Mouse (Mus musculus) retina, embryonic 14.5 days (tissue): ENCODE data around the gene Pdzd7.

Source experiments
- DNase-seq: peaks from one replicate; pipeline ENCODE4 v3.0.0-alpha.2; 2015; ENCODE audit warnings: low spot score

Pdzd7 gene

DNA sequence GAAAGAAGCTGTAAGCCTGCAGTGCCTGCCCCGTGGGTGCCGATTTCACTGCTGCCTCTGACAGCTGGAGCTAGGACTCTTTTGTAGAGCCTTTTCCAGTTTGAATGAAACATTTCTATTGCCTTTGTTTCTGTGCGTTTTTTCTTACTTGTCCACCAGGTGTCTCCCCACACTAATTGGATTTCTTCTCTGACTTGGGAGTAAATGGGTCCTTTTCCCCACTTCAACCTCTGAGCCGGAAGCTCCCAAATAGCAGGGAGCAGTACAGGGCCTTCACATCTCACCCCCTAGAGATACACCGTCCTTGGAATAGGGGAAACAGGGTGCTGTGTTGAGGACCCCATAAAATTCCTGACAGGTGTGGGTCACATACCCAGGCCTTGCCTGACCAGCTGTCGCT lies 32.9 kb downstream of the Pdzd7 start:
- peak; percentile 73 for DNase-seq

DNA sequence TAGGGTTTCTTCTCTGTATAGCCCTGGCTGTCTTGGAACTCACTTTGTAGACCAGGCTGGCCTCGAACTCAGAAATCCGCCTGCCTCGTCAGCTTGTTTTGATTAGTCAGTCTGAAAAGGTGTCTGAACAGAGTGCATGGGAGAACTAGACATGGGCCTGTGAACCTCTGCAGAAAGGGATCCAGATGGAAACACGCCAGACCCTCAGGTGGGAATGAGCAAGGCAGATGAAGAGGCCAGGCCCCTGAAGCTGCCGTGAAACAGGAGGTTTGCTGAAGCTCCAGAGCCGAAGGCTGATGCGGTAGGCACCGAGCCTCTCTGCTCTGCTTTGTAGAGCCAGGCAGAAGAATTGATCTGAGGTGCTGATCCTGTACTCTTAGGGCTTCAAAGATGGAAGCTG lies 33.3 kb downstream of the Pdzd7 start:
- no peak for DNase-seq

DNA sequence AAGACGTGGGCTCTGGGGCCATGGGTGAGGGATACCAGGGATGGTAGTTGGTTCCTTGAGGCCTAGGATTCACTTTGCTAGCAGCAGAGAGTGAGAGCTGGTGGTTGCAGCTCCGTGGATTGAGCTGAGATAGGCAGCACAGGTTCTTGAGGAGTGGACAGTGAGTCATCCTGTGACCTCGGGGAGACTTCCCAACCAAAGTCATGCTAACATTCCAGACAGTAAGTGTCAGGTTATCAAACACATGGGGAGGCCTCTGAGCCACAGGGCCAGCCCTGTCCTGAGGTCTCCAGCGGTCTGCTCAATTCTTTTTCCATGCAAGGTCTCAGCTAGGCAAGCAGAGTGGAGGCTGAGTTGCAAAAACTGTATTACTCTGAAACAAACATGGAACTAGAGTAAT lies 34.9 kb downstream of the Pdzd7 start:
- DNase-seq = no peak

DNA sequence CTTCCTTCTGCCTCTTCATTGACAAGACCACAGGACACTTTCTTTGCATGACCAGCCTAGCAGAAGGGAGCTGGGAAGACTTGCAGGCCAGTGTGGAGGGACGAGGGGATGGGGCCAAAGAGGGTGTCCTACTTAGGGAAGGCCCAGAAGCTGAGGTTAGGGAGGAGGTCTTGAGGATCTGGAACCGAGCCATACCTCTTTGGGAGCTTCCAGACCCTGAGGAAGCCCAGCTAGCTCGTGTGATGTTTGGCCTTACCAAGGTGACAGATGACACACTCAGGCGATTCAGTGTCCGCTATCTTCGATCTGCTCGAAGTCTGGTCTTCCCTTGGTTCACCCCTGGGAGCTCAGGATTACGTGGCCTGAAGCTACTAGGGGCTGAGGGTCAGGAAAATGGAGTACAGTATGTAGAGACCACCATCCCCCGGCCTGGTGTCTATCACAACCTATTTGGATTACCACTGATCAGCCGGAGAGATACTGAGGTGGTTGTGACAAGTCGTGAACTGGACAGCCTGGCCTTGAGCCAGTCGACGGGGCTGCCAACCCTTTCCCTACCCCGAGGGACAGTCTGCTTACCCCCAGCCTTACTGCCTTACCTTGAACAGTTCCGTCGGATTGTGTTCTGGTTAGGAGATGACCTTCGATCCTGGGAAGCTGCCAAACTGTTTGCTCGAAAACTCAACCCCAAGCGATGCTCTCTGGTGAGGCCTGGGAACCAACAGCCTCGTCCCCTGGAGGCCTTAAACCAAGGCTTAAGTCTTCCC lies 37.9 kb downstream of the Pdzd7 start:
- DNase-seq = no peak

DNA sequence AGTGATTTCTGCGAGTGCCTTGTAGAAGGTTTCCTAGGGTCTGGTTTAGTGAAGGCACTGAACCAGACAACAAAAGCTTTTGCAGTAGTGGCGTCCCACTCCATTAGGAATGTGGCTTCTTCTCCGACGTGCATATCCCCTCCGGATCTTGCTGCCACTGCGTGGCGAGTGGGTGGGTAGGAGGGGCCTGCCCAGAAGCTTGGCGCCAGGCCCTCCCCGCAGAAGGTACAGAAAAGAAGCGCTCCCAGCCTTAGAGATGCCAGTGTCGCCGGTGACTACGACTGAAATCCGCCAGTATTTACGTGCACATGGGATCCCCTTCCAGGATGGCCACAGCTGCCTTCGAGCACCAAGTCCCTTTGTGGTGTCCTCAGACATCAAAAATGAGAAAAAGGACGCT lies 38.5 kb downstream of the Pdzd7 start:
- DNase-seq = no peak

DNA sequence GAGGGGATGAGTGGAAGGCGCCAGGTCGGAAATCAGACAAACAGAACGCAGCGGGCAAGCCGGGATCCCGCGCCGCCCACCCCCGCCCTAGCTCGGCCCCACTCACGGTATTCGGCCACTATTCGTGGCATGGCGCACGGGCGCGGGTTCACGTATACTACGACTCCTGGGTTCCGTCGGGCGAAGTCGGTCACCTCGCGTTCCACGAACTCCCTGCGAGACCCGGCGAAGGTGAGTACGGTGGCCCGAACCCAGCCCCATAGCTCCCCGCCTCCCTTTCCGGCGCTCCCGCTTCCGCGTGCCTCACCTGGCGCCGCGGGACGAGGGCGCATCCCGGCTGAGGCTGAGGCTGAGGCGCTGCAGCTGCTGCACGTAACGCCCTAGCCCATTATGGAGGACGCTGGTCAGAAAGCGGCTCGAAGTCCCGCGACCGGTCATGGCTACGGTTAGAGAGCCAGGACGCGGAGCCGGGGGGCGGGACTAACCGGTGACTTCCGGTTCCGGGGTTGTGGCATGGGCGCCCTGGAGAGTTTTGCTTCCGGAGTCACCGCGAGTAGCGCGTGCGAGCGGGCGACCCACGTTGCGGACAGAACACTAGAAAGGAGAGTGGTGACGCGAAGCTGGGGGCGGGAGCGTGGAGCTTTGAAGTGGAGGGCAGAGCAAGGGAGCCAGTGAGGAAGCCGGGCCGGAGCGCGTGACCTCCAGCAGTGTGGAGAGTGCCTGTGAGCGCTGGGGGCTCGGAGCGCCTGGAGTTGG lies 39.4 kb downstream of the Pdzd7 start, which contains the start of gene Mrpl43:
Gene Mrpl43, minus strand, starts transcription at position 486 of the 756 bp plus-strand sequence.
- DNase-seq = peak; percentile 96

DNA sequence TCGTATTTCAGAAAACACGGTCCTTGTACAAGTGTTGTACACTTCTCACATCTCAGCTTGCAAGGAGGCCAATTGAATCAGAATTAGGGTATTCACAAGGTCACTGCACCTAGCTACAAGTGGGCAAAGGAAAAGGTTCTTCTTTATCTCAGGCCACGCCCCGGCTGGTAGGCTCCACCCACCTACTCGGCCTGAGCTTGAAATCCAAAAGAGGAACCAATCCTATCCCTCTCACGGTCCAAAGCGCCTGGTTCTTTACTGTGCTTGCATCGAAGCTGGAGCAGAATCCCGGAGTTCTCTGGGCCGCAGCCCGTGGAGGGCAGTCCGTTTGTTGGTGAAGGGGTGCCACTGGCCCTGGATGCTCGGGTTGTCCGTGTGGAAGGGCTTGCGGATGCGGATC lies 40.1 kb downstream of the Pdzd7 start, which contains the start of gene Twnk:
Gene Twnk, plus strand, starts transcription at position 220 of the 400 bp plus-strand sequence.
- no peak for DNase-seq

DNA sequence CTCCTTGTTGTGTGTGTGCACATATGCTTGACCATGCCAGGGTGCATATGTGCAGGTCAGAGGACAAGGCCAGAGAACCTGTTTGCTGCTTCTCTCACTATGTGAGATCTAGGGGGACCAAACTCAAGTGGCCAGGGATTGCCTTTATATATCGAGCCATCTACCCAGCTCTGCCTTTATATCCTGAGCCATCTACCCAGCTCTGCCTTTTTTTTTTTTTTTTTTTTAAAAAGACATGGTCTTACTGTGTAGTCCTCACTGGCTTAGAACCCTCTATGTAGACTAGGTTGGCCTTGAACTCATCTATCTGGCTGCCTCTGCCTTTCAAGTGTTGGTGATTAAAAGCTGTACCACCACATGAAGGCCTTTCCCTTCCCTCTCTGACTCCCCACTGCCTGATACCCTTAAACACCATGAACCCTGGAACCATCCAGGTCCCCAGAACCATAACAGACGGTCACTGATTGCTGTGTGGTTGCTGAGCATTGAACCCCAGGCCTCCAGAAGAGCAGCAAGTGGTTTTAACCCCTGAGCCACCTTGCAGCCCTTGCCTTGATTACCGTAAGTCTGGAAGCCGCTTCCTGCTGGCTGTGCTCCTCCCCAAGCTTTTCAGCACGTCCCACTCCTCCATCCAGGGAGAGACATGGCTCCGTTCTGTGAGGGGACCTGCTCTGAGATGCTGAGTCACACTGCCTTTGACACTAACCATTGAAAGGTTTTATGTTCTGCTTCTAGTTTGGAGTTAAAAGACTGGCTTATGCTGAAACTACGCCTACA lies 41.6 kb downstream of the Pdzd7 start:
- no peak for DNase-seq

DNA sequence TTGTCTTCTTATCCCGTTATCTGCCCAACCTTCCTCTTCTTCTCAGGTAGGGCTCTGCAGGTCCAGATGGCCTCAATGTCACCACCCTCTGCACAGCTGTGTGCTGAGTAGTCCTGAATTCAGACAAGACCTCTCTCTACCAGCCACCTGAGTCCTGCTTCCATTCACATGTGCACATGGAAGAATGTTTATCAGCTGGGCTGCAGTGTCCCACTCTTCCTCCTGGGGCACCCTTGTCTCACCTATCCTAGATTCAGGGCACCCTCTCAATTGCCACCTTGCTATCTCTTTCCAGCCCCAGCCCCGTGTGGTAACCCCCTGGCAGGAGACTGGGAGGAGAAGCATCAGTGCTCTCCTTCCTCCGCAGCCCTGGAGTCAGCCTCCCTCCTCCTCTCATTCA lies 43.2 kb downstream of the Pdzd7 start:
- no peak for DNase-seq

DNA sequence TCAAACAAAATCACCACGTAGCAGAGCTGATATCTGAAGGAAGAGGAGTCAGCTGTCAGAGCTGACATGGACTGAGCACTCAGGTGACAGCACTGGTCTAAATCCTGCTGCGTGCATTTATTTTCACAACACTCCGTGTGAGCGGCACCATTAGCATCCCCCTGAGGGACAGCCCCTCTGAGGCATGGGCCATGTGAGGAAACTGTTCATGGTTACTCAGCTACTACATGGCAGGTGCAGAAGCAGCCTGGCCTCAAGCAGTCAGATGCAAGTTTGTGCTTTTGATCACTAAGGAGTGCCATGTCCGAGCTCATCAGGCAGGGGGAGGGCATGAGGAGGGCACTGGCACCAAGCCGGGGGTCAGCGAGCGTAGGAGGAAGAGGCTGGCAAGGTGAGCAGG lies 45.9 kb downstream of the Pdzd7 start:
- no peak for DNase-seq

DNA sequence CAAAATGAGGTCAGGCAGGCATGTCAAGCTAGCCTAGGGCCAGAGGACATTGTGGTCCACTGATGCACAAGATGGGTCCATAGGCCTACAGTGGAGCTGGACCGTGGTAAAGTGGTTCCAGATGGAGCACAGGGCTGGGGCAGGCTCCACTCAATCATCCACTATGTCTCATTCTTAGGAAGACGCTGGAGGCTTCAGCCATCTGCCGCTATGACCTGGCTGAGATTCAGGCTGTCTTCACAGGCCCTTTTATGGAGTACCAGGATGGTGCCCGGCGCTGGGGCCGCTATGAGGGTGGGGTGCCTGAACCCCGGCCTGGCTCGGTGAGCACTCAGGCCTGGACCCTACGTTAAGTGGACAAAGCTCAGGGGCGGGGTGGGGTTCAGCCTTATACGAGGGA lies 47.7 kb downstream of the Pdzd7 start:
- no peak for DNase-seq

DNA sequence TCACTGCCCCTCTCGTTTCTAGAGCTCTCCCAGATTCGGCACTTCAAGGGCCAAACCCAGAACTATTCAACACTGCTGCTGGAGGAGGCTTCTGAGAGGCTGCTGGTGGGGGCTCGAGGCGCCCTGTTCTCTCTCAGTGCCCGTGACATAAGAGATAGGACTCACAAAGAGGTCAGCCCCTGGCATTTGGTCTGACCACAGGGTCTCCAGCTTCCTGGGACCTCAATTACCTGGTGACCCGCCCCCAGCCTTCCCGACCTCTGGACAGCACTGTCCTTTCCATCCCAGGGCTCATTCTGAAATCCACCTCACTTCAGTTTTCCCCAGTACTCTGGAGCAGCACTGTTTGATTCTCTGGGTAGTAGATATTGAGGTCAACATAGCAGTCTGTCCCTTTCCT lies 52.8 kb downstream of the Pdzd7 start:
- no peak for DNase-seq

DNA sequence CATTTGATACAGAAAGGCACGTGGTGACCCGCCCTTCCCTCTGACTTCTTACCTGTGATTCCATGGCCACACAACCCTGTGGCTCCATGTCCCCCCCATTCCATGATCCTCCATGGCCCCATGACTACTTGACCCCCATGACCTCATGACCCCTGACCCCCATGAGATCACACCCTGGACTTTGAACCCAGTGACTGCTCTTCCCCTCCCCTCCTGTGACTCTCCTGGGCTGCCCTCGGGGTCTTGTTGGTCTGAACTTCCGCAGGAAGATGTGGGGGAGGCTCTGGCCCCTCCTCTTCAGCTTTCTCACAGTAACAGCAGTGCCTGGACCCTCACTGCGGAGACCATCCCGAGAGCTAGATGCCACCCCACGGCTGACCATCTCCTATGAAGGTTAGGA lies 53.3 kb downstream of the Pdzd7 start:
- DNase-seq = no peak

DNA sequence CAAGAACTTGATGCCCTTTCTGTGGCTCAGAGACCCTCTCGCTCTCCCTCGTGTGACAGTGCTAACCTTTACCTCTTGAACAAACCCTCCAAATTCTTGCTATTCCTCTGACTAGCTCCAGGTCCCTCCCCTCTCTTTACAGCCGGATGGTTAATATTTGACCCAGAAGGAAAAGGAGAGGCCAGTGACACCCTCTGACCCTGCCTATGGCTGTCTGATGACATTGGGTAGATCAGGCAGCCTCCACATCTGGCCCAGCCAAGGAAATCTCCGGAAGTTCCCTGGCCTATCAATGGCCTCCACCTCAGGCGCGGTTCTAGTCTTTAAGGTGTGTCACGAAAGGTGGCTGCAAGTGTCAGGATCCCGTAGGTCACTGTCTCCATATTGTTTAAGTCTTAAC lies 54.5 kb downstream of the Pdzd7 start:
- no peak for DNase-seq

DNA sequence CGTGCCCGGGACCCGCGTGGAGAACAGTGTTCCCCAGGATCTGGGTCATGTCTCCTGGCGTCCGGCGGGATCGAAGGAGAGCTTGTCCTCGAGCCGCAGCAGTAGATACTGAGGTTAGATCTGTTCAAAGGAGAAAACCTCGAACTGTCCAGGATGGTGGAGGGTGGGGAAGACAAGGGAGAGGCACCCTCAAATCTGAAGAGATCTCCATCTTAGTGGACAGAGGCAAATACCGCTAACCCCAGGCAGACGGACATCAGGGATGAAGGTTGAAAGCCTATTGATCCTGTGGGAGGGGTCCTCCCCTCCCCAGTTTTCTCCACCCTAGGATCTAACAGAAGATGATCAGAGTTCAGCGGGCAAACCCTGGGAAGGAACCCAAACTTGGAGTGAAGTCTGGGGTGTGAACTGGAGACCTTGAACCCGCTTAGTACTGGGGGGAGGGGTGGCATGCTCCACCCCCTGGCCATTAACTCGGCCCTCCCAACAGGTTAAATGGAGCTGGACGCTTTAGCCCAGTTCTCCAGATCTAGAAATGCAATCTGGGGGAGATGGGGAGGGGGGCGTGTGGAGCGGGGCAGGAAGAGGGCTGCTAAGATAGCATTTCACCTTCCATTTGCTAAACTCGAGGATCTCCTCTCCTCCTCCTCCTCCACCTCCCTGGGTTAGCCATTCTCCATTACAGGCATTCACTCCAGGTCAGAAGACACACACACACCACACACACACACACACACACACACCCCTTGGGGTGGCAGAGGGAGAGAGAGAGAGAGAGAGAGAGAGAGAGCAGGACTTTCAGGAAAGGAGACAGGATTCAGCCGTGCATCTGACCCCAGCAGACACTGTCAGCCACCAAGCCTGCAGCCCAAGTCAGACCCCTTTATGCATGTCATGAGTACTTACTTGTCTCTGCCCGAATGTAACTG lies 55.7 kb downstream of the Pdzd7 start:
- peak; percentile 6 for DNase-seq

DNA sequence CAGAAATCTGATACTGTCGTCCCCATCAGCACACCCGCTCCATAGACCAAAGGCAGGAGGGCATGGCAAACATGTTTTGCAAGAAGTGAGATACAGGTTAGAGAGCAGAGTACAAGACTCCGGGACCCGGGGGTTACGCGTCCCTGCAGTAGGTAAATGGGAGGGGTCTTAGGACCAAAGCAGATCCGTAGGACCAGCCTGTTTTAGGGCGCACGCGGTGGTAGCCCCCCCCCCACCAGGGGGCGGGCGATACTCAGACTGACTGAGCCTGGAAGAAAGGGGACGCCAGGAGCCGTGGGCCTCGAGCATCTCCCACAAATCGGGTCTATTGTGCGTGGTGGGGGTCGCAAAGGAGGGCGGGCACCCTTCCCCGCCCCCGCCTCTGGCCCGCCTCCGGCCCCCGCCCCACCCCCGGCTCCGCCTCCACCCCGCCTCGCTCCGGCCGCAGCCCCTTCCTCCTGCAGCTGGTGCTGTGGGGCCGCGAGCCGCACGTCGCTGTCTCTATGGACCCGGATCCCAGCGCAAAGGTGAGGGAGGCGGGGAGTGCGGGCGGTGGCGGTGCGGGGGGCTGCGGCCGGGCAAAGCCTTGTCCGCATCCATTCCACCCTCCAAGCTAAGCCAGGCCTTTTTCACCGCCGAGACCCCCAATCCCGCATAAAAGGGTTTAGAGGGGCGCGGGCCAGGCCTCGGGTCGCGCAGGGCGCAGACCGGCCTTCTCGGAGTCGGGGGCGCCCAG lies 56.5 kb downstream of the Pdzd7 start, which contains the start of gene Sema4g:
Gene Sema4g, plus strand, starts transcription at position 271 of the 736 bp plus-strand sequence.
- peak; percentile 75 for DNase-seq

DNA sequence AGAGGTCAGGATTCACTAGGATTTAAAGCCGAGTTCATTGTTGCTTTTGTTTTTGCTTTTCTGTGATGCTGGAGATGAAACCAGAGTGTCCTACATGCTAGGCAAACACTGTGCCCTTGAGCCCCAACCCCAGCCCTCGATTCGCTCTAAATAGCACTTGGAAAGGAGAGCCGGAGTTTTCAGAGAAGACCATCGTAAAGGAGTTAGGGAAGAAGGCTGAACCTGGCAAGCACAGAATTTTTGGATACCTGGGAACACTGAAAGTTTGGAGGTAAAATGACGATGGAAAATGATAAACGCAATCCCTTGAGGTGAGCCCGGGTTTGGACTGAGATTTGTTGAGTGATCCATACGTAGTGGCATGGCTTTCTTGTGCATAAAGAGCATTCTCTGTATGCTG lies 57.2 kb downstream of the Pdzd7 start:
- DNase-seq = no peak

DNA sequence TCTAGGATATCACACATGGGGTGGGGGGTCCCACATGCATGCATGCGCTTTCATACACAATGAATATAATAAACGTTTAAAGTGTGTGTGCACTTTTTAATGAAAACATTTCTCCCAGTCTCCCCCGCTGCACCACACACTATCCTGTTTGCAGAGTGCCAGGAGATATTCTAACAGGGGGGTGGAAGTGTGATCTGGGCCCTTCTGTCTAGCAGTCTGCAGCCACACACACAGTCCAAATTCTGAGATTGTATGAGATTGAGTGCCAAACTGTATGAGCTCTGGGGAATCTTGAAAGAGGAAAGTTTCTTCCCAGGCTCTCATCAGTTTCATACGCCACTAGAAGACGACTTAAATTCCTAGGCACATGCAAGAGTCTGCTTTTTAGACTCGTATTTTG lies 57.7 kb downstream of the Pdzd7 start:
- no peak for DNase-seq

DNA sequence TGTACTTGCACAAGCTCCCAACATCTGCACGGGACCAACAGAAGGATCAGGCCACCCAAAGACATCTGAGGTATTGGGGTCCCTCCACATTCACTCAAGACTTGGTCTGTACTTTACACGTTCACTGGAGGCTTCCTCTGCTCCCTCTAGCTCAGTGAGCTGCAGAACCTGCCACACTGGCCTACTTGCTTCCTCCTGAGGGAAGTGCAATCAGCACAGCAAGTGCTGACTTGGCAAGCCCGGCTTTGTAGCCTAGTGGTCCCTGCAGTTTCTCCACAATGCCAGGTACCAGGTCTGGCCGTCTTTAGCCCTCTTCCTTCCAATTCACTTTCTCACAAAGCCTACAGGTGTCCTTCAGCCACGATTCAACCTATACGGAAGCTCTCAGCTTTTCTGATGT lies 58.5 kb downstream of the Pdzd7 start:
- no peak for DNase-seq

DNA sequence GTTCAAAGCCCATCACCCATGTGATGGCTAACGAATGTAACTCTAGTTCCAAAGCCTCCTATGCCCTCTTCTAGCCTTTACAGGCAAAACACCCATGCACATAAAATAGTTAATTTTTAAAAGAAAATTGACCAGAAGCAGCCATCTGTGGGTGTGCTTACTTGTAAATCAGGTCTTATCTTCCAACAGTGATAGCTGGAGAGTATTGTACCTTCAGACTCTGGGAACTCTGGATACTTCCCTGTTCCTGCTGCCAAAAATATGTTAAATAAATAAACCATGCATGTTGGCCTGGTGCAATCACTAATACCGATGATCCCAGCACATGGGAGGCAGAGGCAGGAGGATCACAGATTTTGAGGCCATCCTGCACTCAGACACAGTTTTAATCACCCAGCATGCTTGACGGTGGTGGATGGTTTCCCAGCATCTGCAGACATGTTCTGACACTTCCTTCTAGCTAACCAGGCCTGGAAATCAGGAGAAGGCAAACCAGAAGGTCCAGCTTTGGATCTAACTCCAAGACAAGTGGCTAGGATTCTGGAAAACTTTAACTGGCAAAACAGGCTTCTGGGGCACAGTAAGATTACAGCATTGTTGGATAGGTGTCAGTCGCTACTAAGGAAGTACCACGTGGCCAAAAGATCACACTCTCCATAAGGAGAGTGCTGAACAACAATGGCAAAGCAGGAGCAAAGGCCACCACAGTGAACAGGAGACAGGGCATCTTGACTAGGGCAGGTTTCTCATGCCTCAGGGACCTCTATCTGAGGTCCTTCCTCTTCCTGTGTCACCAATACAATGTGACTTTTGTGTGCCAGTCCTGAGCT lies 60.1 kb downstream of the Pdzd7 start:
- no peak for DNase-seq
